Mouse (Mus musculus): ENCODE measurements at regions not wholly inside any gene's neighbourhood (a gene's known extent, or its start where the extent isn't known, plus 50 kb on each side); places are given as distances from the start of the nearest gene placed in this dataset.

- H3K4me2 ChIP-seq (replicated peaks), result no peak overlapping the region
- no peaks in the 10 kb centered on the region for H3K36me3 ChIP-seq
- no peaks in the 10 kb centered on the region for H3K9me3 ChIP-seq
- no peaks in the 10 kb centered on the region for H3K27me3 ChIP-seq
- WGBS, result 26% methylated on average over 1 of the region's 1 CpGs
- H3K4me3 ChIP-seq, result no peak overlapping the region
- H3K4me1 ChIP-seq, result no peaks in the 10 kb centered on the region
- no peak for ATAC-seq (ENCODE audit: insufficient number of reproducible peaks, insufficient read depth, low FRiP score, low TSS enrichment)
- H3K27ac ChIP-seq, result no peak overlapping the region
- H3K9ac ChIP-seq, result no peak overlapping the region
Observed at GRCm38 (mm10) chr1:154143691-154144090, 57.3 kb upstream of the Zfp648 start.

- H3K27me3 ChIP-seq, result no peaks in the 10 kb centered on the region
- H3K36me3 ChIP-seq, result no peaks in the 10 kb centered on the region
- no peak overlapping the region for H3K4me3 ChIP-seq
- no peak overlapping the region for H3K9ac ChIP-seq
- 76% methylated on average over 3 of the region's 3 CpGs for WGBS
- no peaks in the 10 kb centered on the region for H3K9me3 ChIP-seq
- peaks cover 10% of the 10 kb centered on the region for H3K4me1 ChIP-seq
- H3K27ac ChIP-seq, result no peak overlapping the region
- ATAC-seq (ENCODE audit: insufficient number of reproducible peaks, insufficient read depth, low FRiP score, low TSS enrichment), result no peak
- H3K4me2 ChIP-seq (replicated peaks), result no peak overlapping the region
Observed at GRCm38 (mm10) chr1:154147001-154147571, 53.9 kb upstream of the Zfp648 start.

- Histone ChIP-seq H3K4me1 (peaks cover 10% of the 10 kb centered on the region), H3K9ac (no peak overlapping the region), H3K4me3 (no peak overlapping the region), H3K27me3 (no peaks in the 10 kb centered on the region), H3K36me3 (no peaks in the 10 kb centered on the region), H3K9me3 (no peaks in the 10 kb centered on the region), H3K27ac (no peak overlapping the region), H3K4me2 (replicated peaks) (no peak overlapping the region)
- WGBS, result 90% methylated on average over 10 of the region's 10 CpGs
- no peak for ATAC-seq (ENCODE audit: insufficient number of reproducible peaks, insufficient read depth, low FRiP score, low TSS enrichment)
Observed at GRCm38 (mm10) chr1:154148948-154149347, 52.0 kb upstream of the Zfp648 start.

GRCm38 (mm10) chr1:154149431-154150143 is 51.4 kb upstream of the Zfp648 start:
- 50% methylated on average over 1 of the region's 1 CpGs for WGBS
- H3K4me3 ChIP-seq, result no peak overlapping the region
- no peaks in the 10 kb centered on the region for H3K27me3 ChIP-seq
- ATAC-seq (ENCODE audit: insufficient number of reproducible peaks, insufficient read depth, low FRiP score, low TSS enrichment), result no peak
- no peaks in the 10 kb centered on the region for H3K9me3 ChIP-seq
- H3K4me1 ChIP-seq, result peaks cover 10% of the 10 kb centered on the region
- H3K4me2 ChIP-seq (replicated peaks), result no peak overlapping the region
- no peaks in the 10 kb centered on the region for H3K36me3 ChIP-seq
- H3K27ac ChIP-seq, result 0 out of 2 replicates have a peak overlapping the region, but pooled peaks have one; percentile 46
- H3K9ac ChIP-seq, result no peak overlapping the region

- WGBS, result 34% methylated on average over 8 of the region's 8 CpGs
Observed at GRCm38 (mm10) chr1:154150167-154150851, 50.7 kb upstream of the Zfp648 start.

More at GRCm38 (mm10) chr1:154150167-154150851, 50.7 kb upstream of the Zfp648 start:
- H3K9me3 ChIP-seq, result no peaks in the 10 kb centered on the region
- peak overlapping the region; percentile 46; the same call in 1 of the 2 replicates for H3K27ac ChIP-seq
- no peak overlapping the region for H3K4me2 ChIP-seq (replicated peaks)
- no peak overlapping the region for H3K4me3 ChIP-seq
- H3K36me3 ChIP-seq, result no peaks in the 10 kb centered on the region
- ATAC-seq (ENCODE audit: insufficient number of reproducible peaks, insufficient read depth, low FRiP score, low TSS enrichment), result peak; percentile 75
- no peaks in the 10 kb centered on the region for H3K27me3 ChIP-seq
- H3K9ac ChIP-seq, result no peak overlapping the region
- H3K4me1 ChIP-seq, result peaks cover 10% of the 10 kb centered on the region

Measured in embryonic facial prominence, embryonic 12.5 days (tissue).